Mouse (Mus musculus): Measurements from ENCODE around the gene Arhgap9.

Arhgap9 gene

DNA sequence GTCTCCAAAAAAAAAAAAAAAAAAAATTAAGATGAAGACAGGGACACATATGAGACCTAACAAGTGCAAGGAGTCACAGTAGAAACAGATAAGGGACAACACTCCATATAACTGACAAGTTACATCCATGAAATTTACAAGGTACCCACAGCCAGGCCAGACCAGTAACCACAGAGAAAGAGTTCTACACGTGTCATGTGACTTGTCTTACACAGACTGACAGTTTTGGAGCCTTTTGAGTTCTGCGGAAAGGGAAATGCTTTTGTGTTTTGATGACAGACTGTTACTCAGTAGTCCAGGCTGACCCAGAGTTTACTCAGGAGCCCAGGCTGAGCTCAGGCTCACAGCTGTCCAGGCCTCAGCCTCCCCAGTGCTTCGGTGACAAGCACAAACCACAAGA lies 21.3 kb downstream of the Arhgap9 start:
- no peak for DNase-seq (ENCODE audit: low read depth, low spot score)

DNA sequence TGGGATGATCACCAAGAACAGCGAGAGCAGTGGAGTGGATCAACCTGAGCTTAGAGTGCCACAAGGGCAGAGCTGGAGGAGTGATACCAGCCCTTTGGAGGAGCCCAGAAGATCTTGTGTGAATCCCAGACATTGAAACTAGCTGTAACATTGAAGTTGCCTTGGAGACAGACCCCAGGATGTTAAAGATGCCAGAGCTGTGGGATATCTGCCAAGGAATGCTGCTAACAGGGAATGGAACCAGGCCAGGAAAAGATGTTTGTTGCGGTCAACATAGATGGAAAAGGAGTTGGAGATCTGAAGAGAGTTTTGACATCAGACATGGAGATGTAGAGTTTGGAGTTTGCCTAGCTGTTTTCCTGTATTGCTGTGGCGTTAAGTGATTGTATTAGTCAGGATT lies 24.4 kb downstream of the Arhgap9 start:
- DNase-seq (ENCODE audit: low read depth, low spot score), result no peak

DNA sequence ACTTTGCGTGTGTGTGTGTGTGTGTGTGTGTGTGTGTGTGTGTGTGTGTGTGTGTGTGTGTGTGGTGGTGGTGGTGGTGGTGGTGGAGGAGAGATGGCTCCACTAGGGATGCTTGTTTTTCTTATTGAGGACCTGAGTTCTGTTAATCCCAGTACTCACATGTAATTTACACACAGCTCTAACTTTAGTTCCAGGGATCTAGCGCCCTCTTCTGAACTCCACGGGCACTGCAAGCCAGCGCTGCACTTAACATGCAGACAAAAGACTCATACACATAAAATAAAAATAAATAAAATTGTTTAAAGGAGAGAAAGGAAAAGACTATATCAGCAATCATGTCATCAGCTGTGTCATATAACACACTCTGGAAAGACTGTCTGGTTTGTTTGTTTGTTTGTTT lies 27.2 kb downstream of the Arhgap9 start:
- DNase-seq (ENCODE audit: low read depth, low spot score), result no peak

DNA sequence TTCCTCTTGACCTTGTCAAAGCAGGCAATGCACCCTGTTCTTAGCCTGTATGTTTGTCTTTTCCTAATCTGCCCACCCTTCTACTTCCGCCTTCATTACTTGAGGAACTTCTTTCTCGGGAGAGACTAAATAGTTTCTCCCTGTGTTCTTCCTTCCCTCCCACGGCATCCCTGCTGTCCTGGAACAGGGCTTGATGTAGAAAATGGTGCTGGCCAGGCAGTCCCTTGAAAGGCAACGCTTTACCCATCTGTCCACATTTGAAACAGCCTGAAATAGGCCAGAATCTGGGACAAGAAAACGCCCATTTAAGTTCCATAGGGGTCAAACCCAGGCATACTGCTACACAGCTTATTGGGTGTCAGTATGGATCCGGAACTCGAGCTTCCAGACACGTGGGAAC lies 28.0 kb downstream of the Arhgap9 start:
- DNase-seq (ENCODE audit: low read depth, low spot score), result no peak

DNA sequence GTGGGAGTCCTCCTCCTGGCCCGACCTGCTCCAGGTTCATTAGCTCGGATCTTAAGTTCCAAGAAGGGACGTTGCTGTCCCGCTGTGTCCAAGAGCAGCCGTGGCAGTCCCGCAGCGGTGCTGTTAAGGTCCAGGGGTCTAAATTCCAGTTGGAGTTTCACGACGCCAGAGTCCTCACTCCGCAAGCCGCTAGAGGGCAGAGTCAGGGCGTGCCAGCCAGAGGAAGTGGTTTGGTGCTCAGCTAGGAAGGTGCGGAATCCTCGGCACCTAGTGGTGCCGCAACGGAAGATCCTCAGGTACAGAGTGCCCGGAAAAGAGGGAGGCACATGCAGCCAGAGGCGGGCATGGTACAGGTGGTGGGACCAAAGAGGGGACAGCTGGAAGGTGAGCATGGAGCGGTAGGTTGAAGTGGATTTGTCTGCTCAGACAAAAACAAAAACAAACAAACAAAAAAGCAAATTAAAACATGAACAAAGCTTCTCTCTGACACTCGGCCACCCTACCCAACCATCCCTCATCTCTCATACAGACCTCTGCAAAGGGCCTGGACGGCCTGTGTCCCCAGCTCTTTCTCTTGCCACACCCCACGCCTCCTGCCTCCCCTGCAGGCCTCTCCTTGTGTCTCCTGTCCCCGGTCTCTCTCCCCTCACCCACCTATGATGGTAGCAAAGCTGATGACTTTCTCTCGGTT lies 29.0 kb downstream of the Arhgap9 start:
- DNase-seq (ENCODE audit: low read depth, low spot score), result peak; percentile 82

DNA sequence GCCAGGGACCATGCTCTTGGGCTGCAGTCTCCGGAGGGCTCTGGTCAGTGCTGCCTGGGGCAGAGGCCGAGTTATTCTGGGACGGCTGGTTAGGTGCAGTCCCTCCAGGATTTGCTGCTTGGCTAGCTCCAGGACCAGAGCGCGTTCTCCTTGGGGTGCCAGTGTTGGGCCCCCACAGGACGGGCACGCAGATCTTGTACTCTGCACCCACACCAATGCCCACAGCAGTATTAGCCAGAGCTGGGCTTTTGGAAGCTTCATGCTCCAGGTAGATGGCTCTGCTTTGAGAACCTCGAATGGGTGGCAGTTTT lies 29.5 kb downstream of the Arhgap9 start:
- DNase-seq (ENCODE audit: low read depth, low spot score), result no peak

DNA sequence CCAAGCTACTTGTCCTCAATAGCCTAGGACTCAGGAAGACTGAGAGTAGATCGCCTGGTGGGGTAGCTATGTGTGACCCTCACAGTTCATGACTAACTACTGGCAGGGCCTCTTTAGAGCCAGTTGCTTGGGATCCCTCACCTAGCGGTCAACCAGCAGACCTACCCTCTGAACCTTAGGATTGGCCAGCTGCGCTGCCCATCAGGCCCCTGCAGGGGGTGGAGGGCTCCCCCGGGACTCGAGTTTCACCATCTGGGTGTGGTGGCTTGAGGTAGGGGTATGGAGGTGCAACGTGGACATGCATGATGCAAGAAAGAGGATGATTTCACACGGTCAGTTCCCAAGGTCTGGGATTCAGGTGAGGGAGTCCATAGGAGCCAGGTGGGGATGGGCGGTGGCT lies 30.0 kb downstream of the Arhgap9 start:
- DNase-seq (ENCODE audit: low read depth, low spot score), result no peak

DNA sequence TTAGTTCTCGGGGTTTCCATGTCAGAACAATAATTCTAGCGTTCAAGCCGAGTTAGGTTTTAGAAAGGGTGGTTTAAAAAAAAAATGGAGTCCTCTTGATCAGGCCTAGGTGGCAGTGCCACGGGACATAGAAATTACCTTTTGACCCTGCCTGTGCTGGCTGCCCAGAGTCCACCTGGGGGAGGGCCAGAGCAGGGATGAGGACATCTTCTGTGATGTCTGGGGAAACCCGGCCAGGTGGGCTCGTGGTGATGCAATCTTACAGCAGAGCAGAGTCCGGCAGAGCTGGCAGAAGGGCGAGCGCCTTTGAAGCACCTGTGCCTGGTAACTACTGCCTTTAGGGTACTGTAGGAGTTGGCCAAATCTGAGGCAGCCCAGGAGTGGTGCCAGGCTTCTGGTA lies 30.4 kb downstream of the Arhgap9 start:
- DNase-seq (ENCODE audit: low read depth, low spot score), result no peak

DNA sequence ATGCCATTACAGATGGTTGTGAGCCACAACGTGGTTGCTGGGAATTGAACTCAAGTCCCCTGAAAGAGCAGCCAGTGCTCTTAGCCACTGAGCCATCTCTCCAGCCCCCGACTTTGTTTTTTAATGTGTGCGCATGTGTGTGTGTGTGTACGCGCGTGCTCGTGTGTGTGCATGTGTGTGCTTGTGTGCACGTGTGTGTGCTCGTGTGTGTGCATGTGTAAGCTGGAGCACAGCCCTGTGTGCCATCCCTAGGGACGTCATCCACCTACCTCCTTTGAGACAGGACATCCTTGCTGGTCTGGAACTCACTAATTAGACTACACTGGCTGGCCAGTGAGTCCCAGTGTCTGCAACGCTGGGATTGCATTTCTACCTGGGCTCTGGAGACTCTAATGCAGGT lies 31.0 kb downstream of the Arhgap9 start:
- no peak for DNase-seq (ENCODE audit: low read depth, low spot score)

DNA sequence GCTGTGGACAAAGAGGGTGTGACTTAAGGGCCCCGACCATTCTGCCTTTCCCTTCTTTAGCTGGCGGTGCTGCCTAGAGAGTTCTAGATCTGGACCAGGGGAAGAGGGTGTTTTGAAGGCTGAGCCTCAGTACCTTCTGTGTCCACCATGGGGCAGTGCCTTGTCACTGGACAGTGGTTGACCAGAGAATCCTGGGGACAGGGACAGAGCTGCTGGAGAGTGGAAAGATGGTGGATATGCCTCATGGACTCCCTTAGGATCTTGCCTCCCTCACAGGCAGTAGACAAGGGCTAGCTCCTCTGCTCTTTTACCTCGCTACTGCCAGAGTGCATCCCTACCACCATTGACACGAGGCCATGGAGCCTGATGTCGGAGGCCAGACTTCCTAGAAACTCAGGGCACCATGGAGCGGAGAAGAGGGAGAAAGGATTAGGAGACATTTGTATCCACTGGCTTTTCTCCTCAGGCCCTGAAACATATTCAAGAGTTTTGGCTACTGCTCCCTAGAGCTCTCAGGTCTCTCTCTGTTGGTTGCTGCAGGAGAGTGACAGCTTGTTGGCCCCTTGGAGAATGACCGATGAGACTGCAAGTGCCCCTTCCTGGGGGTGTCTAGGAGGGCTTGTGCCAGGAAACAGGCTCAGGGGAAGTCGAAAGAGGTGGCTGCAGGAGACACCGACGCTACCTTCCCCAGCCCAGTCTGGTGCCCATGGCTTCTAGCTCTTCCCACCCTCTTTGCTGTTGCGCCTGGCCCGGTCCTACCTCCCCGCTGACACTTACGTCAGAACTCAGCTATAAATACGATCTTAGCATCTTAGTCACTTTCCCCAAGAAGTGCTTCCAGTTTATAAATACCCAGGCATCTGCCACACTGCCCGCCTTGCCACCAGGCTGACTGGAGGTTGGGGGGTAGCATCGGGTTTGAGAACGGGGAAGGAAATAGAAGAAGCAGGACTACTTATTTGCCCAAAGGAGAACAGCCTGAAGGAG lies 32.4 kb downstream of the Arhgap9 start, which contains the start of gene Inhbe:
Gene Inhbe, minus strand, starts transcription at position 503 of the 987 bp plus-strand sequence.
- DNase-seq (ENCODE audit: low read depth, low spot score), result no peak

DNA sequence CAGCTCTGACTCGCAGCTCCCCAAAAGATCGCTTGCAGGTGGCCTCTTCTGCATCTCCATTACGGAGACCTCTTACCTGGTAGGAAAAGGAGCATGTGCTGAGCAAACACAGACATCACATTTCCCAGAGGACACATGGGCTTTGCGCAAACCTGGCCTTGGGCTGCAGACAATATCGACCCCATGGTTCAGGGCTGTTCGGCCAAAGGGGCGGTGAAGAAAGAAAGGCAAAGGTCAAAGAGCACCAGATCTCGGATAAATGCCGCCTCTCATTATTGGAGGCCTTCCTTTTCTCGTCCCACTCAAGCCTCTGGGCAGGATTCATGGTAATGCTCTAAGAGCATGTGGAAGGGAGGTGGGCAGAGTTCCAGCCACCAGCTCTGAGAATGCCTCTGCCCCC lies 33.6 kb downstream of the Arhgap9 start:
- no peak for DNase-seq (ENCODE audit: low read depth, low spot score)

DNA sequence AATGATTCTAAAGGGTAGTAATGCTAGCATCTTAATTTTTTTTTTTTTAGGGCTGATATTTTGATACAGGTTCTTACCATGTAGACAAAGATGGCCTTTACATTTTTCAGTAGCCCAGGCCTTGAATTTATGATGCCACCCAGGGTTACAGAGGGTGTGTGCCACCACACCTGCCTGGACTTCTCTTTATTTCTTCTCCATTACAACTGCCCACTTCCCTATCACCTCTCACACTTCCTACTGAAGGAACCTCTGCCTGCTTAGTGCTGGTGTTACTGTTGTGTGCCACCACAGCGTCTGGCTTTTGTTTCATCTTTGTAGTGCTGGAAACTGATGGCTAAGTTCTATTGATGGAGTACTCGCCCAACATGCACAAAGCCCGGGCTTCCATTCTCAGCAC lies 39.0 kb downstream of the Arhgap9 start:
- no peak for DNase-seq (ENCODE audit: low read depth, low spot score)

DNA sequence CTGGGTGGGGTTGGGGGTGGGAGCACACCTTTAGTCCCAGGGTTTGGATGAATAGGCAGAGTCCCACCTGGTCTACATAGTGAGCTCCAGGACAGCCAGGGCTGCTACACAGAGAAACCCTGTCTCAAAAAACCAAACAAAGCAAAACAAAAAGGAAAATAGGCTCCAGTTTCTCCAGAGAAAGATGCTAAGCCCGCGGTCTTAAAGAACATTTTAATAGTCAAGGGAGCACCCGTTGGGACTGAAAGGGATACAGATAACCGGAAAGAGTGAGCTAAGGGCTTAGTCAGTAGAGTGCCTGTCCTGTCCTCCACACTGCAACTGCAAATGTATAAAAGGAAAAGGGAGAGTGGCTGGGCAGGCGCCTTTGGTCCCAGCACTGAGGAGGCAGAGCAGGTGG lies 45.4 kb downstream of the Arhgap9 start:
- DNase-seq (ENCODE audit: low read depth, low spot score), result no peak

DNA sequence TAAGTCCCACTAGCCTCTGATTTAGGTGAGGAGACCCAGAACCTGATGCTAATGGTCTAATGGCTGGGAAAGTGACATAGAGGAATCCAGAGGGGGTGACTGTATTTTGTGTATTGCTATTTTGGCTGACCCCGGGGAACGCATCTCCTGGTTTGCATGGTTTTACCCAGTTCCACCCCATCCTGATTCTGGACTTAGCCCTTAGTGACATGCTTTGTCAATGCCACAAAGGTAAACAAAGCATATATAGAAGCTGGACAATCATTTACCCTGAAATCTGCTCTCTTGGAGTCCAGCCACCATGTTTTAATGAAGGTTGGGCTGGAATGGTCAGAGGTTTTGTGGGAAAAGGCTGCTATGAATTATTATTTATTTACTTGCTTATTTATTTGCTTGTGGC lies 46.5 kb downstream of the Arhgap9 start:
- no peak for DNase-seq (ENCODE audit: low read depth, low spot score)

DNA sequence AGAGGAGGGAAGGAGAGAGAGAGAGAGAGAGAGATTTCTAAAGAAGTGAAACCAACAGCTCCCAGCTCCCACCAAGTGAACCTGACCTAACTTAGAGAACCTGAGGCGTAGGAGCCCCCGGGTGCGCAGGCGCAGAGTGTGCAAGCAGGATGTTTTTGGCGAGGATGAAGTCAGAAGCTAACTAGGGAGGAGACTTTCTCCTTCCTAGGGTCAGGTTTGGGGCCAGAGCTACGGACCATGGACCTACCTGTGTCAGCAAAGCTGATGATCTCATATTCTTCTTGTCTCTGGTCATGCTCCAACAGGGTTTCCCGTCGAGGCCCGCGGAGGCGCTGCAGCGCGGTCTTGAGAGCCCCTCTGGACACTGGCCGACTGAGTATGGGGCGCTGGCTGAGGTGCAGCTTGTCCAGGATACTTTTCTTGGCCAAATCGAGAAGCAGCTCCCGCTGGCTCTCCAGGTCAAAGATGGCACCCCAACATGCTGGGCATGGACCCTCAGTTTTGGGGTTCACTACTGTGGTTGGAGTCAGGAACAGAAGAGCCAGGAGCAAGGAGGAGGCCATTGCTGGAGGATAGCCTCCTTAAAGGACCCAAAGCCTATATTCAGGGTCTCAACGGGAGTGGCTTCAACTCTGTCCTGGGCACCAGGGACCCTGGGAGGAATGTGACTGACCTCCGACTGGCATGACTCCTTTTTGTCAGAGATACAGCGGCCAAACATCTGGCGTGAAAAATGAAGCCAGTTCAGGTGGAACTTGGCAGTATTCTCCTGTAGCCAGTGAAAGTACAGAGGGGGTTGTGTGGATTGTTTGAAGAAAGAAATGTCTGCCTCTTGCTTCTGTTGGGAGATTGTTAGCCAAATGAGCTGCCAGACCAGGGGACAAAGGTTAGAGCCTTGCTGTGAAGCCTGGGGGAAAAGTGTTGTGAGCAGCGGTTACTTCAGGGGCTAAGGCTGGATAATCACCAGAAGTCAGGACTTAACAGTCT lies 48.4 kb downstream of the Arhgap9 start, which contains the start of gene Inhbc:
Gene Inhbc, minus strand, starts transcription at position 598 of the 987 bp plus-strand sequence.
- DNase-seq (ENCODE audit: low read depth, low spot score), result no peak

DNA sequence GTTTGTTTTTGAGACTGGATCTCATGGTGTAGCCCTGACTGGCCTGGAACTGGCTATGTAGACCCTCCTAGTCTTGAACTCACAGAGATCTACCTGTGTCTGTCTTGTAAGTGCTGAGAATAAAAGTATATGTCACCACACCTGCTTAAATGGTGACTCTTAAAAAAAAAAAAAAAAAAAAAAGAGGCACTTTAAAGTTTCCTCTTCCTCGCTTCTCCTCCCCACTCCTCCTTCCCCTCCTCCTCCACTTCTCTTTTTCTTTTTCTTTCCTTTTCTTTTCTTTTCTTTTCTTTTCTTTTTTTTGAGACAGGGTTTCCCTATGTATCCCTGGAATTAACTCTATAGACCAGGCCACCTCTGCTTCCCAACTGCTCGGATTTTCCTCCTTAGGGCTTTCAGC lies 49.3 kb downstream of the Arhgap9 start:
- no peak for DNase-seq (ENCODE audit: low read depth, low spot score)

DNA sequence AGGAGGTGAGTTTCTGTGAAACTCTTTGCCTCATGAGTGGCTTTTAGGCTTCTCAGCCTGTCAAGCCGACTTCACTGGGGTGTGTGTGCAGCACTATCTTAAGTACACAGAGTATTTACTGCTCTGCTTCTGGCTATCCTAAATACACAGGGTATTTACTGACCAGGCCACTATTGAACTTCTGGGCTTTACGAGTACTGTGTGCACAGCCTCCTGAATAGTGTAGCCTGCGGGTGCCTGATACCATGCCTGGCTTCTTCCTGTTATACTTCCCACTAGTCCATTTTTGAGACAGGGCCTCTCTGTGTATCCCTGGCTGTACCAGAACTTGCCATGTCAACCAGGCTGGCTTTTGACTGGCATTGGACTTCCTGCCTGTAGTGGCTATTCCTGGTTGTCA lies 55.9 kb downstream of the Arhgap9 start:
- no peak for DNase-seq (ENCODE audit: low read depth, low spot score)
